Mouse (Mus musculus) heart, adult 2 months (tissue): ENCODE data around the gene Ces1d. TPM values are rescaled to one million over a fixed set of nuclear protein-coding genes. Genes with fewer than 3 reads are reported as not detected.

ENCODE experiments used
- DNase-seq, 2 experiments: peaks; one replicate each; pipeline ENCODE4 v3.0.0; 2021
- H3K27ac ChIP-seq: fragments of 200-600 bp; 2 replicates; pipeline ENCODE4 v1.8.1; 2022
- H3K27me3 ChIP-seq: fragments of 200-500 bp; 2 replicates; pipeline ENCODE4 v1.6.1; 2012; ENCODE audit warnings: mild to moderate bottlenecking, low read length, inconsistent platforms, mixed read lengths; ENCODE audit not compliant: control insufficient read depth, insufficient read depth
- H3K36me3 ChIP-seq: fragments of 200-500 bp; 2 replicates; pipeline ENCODE4 v1.6.1; 2012; ENCODE audit warnings: low read length, inconsistent platforms; ENCODE audit not compliant: control insufficient read depth, insufficient read depth
- H3K4me1 ChIP-seq: fragments of 200-500 bp; 2 replicates; pipeline ENCODE4 v1.6.1; 2011; ENCODE audit warnings: low read length; ENCODE audit not compliant: control insufficient read depth, insufficient read depth
- H3K4me3 ChIP-seq: fragments of 200-600 bp; 2 replicates; pipeline ENCODE4 v1.8.1; 2022
- H3K79me2 ChIP-seq: fragments of 200-500 bp; replicated peaks from 2 replicates; pipeline ENCODE4 v1.6.1; 2012; ENCODE audit warnings: mild to moderate bottlenecking, inconsistent platforms, low read length, moderate library complexity, mixed read lengths; ENCODE audit not compliant: control insufficient read depth, insufficient read depth
- H3K9ac ChIP-seq: fragments of 200-500 bp; 2 replicates; pipeline ENCODE4 v1.6.1; 2012; ENCODE audit warnings: low read depth, mild to moderate bottlenecking, control low read depth, inconsistent platforms, low read length, mixed read lengths
- CTCF ChIP-seq: fragments of 200-600 bp; IDR thresholded peaks from 2 replicates; pipeline ENCODE4 v1.8.1; 2022; ENCODE audit warnings: antibody characterized with exemption, mild to moderate bottlenecking, moderate library complexity
- EP300 ChIP-seq: fragments of 200-500 bp; IDR thresholded peaks from 2 replicates; pipeline ENCODE4 v1.6.1; 2011; ENCODE audit warnings: low read depth, low read length, control low read depth; ENCODE audit not compliant: insufficient read depth
- POLR2A ChIP-seq: fragments of 200-500 bp; IDR thresholded peaks from 2 replicates; pipeline ENCODE4 v1.6.1; 2011; ENCODE audit warnings: mild to moderate bottlenecking, low read depth, low read length, control low read depth; ENCODE audit not compliant: insufficient read depth
- WGBS: fragments of 180-500 bp; shearing (Covaris S2); methylation state at CpG from one replicate; pipeline ENCODE4 v1.1.7; 2018; 5-methylcytosine and 5-hydroxymethylcytosine counted together
- intact Hi-C: fragments of 180-260 bp; cut with DNase I; formaldehyde crosslinking; loops from one replicate; pipeline ENCODE4 v1.15.1; 2025
- polyA plus RNA-seq: library from polyadenylated mRNA; depleted of rRNA; stranded (reverse); fragments of >200 nt; gene quantifications from 2 replicates; pipeline ENCODE4 v1.2.3, GENCODE M21; 2012; rRNA removed
- total RNA-seq, 2 experiments: library from RNA; stranded (reverse); gene quantifications; 2 replicates each; pipeline ENCODE4 v1.2.3; 2021

Ces1d gene
- total and polyA plus RNA-seq, 3 experiments, result 243 to 286 (median 276) TPM

- H3K4me1 ChIP-seq, result no peaks in the 10 kb centered on the region; the same call in 1 of the 2 replicates
- no peak within 1 kb of the TSS for H3K4me3 ChIP-seq
- no peak within 1 kb of the TSS for H3K27ac ChIP-seq
- no peaks in the 10 kb centered on the region for H3K27me3 ChIP-seq
- DNase-seq, result no peak
- no peak within 1 kb of the TSS for H3K9ac ChIP-seq
- intact Hi-C loops, result no loop called here
- TF ChIP-seq CTCF (no peak), EP300 (no peak), POLR2A (no peak)
- H3K36me3 ChIP-seq, result no peaks in the 10 kb centered on the region
- WGBS, result 76% methylated on average over 3 of the region's 3 CpGs
- no peaks in the 10 kb centered on the region for H3K79me2 ChIP-seq
These were observed 66.2 kb downstream of the Ces1d start, which contains the start of gene Ces1c for GRCm38 (mm10) chr8:93131233-93131980. TSS of gene Ces1c (minus strand) at chr8:93131283.

DNA sequence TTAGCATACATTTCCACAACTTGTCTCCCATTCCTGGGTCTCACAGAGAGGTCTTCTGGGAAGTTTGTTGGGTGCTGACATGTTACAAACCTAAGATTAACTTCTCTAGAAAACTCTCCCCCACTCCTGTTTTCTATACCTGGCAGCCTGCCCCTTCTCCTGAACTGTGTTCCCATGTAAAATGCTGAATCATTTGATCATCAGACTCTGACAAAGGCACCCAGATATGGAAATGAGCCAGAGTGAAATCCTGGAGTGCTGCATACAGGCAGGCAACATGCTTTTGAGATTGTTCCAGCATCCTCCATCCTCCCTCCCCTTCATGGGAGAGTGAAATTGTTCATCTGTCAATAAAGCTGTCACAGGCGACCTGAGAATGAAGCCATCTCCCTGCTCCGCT lies 71.2 kb downstream of the Ces1d start:
- H3K4me3 ChIP-seq, result no peak overlapping the region
- TF ChIP-seq POLR2A (no peak), CTCF (no peak), EP300 (no peak)
- H3K9ac ChIP-seq, result no peak overlapping the region
- H3K27me3 ChIP-seq, result no peaks in the 10 kb centered on the region
- intact Hi-C loops, result no loop called here
- H3K4me1 ChIP-seq, result no peaks in the 10 kb centered on the region; the same call in 1 of the 2 replicates
- WGBS, result 73% methylated on average over 2 of the region's 2 CpGs
- DNase-seq, result peak in 1 of 2 experiments; percentile 7
- no peaks in the 10 kb centered on the region for H3K79me2 ChIP-seq
- H3K27ac ChIP-seq, result no peak overlapping the region
- no peaks in the 10 kb centered on the region for H3K36me3 ChIP-seq

DNA sequence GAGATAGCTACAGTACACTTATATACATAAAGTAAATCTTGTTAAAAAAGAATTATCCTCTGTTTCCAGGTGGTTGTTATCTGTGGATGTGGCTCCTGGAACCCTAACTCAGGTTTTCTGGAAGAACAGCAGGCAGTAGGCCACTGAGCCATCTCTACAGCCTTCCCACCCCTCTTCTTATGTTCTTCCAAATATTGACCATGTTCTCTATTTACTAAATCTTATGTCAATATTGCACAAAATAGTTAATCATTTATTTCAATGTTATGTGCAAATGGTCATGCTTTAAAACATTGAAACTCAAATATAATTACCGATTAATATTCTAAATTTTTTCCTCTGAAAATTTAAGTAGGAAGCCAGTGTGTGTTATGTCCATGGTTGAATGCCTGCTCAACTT lies 75.6 kb downstream of the Ces1d start:
- no peaks in the 10 kb centered on the region for H3K27me3 ChIP-seq
- DNase-seq, result no peak
- no peaks in the 10 kb centered on the region for H3K4me1 ChIP-seq
- no peak overlapping the region for H3K27ac ChIP-seq
- WGBS, result 96% methylated on average over 1 of the region's 1 CpGs
- H3K9ac ChIP-seq, result no peak overlapping the region
- intact Hi-C loops, result no loop called here
- no peak overlapping the region for H3K4me3 ChIP-seq
- H3K36me3 ChIP-seq, result no peaks in the 10 kb centered on the region
- no peaks in the 10 kb centered on the region for H3K79me2 ChIP-seq
- no peak for TF ChIP-seq EP300
- TF ChIP-seq CTCF, result no peak
- no peak for TF ChIP-seq POLR2A

Other genes with a start within 250 kb of the Ces1d start
- under 1 TPM; 0.08 to 0.14 TPM for gene Slc6a2, start 237.8 kb downstream of the Ces1d start, total RNA-seq
- 0.18 and 0.23 TPM in 2 replicates for gene Slc6a2, start 237.8 kb downstream of the Ces1d start, polyA plus RNA-seq
- gene Ces1a, start 149.6 kb downstream of the Ces1d start, total RNA-seq, result not detected
- not detected in 2 replicates for gene Ces1a, start 149.6 kb downstream of the Ces1d start, polyA plus RNA-seq
- not detected for gene Ces1b, start 117.8 kb downstream of the Ces1d start, total RNA-seq
- not detected in 2 replicates for gene Ces1b, start 117.8 kb downstream of the Ces1d start, polyA plus RNA-seq
- not detected for gene Ces1c, start 66.6 kb downstream of the Ces1d start, total RNA-seq
- 0.94 TPM in 1 of 2 replicates, not detected in the other for gene Ces1c, start 66.6 kb downstream of the Ces1d start, polyA plus RNA-seq
- 1 to 10 TPM in 1 of 2 experiments, under 1 TPM in 1; 0.50 to 1.1 TPM for gene Ces1e, start 31.8 kb upstream of the Ces1d start, total RNA-seq
- gene Ces1e, start 31.8 kb upstream of the Ces1d start, polyA plus RNA-seq, result 0.84 and 1.8 TPM in 2 replicates
- gene Ces1f, start 81.9 kb upstream of the Ces1d start, total RNA-seq, result 1 to 10 TPM in 1 of 2 experiments, under 1 TPM in 1; 0.37 to 1.2 TPM
- 1.5 and 2.5 TPM in 2 replicates for gene Ces1f, start 81.9 kb upstream of the Ces1d start, polyA plus RNA-seq
- not detected for gene Ces1g, start 139.5 kb upstream of the Ces1d start, total RNA-seq
- gene Ces1g, start 139.5 kb upstream of the Ces1d start, polyA plus RNA-seq, result 0.12 TPM in 1 of 2 replicates, not detected in the other
- gene Ces1h, start 181.9 kb upstream of the Ces1d start, total RNA-seq, result not detected
- not detected in 2 replicates for gene Ces1h, start 181.9 kb upstream of the Ces1d start, polyA plus RNA-seq